Mouse (Mus musculus) left cerebral cortex, postnatal 36 days (tissue): ENCODE data around the gene Olfr71. TPM values are rescaled to one million over a fixed set of nuclear protein-coding genes. Genes with fewer than 3 reads are reported as not detected.

Experiments used
- DNase-seq, 2 experiments: peaks; one replicate each; pipeline ENCODE4 v3.0.0; 2021 to 2022; ENCODE audit warnings: low spot score in 2 of 2, mixed read lengths in 1 of 2
- intact Hi-C: fragments of 180-260 bp; cut with DNase I; formaldehyde crosslinking; loops from one replicate; pipeline ENCODE4 v1.15.1; 2025
- total RNA-seq, 2 experiments: library from RNA; stranded (reverse); gene quantifications; 2 replicates each; pipeline ENCODE4 v1.2.3; 2021

Gene Olfr71
- total RNA-seq, result not detected

GRCm38 (mm10) chr4:43709869-43710268 is at the start of gene Olfr71:
Gene Olfr71 (minus strand): TSS chr4:43710255.
- intact Hi-C loops, result loop anchor here (5.0 kb wide), 1 partner anchor 38 kb away; no protein-coding TSS in a partner anchor
- DNase-seq, result no peak

DNA sequence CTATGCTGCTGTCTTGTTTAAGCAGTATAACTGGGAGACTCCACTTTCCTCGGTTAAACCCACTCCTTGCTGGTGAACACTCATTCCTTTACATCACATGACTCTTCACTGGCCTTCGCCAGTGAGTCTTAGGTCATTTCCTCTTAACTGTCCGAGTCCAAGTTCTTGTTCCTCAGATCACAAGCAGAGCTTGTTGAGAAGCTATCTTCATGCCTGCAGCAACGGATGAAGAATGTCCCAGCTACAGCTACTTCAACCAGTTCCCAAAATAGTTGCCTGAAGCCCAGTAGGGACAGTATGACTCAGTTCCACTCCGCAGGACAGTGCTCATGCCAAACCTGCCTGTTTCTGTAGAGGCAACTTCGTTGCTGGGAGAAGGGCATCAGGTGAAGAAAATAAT is 47.2 kb upstream of the Olfr71 start:
- DNase-seq, result no peak
- intact Hi-C loops, result no loop called here

DNA sequence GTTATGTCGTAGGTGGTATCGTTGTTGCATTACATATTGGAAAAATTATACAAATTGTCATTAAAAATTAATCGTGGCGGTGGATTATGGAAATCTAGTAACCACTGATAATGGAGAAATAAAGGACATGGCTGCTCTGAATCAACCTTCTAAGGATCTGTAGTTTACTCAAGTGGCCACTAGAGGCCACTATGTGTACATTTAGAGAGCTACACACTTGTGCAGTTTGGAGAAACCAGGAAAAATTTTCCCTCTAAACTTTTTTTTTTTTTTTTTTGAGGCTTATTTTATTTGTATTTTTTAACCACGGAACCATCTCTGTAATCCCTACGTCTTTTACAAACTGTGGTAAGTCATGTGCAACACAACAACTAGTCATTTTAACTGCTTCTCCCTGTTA is 35.1 kb upstream of the Olfr71 start:
- no peak for DNase-seq
- intact Hi-C loops, result loop anchor here (5.0 kb wide), 1 partner anchor 117 kb away; no protein-coding TSS in a partner anchor

DNA sequence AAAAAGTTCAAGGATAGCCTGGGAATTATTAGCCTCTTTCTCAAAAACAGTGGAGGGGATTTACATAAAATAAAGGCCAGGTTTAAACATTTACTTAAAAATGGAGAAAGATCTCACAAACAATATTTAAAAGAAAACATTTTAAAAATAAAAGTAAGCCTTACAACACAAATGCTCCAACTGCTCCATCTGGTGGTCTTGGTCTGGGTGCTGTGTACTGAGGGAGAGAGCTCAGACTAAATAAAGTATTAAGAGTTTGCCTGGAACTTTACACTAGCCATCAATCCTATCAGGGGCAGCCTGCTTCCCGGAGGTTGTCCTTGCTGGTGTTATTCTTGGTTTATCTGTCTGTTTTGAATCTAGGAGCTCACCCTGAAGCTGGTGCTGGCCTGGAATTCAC is 33.0 kb upstream of the Olfr71 start:
- intact Hi-C loops, result no loop called here

DNA sequence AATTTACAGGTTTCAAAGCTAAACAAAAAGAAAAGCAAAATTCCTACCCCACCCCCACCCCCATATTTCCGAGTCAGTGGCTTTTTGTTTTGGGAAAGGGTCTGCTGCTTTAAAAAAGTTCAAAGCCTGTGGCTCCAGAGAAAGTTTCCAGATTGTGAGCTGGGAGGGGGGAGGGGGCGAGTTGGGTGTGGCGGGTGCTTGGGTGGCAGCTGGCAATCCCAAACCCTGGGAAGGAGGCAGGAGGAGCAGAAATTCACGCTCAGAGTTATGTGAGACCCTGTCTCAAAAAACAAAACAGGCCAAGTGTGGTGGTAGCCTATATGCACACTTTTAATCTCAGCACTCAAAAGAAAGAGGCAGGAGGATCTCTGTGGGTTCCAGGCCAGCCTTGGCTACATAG is 32.6 kb upstream of the Olfr71 start:
- DNase-seq, result no peak
- intact Hi-C loops, result no loop called here

More for the DNA sequence above, 33.0 kb upstream of the Olfr71 start:
- DNase-seq, result no peak

GRCm38 (mm10) chr4:43741526-43741925 is 31.5 kb upstream of the Olfr71 start:
- intact Hi-C loops, result no loop called here
- no peak for DNase-seq

- DNase-seq, result no peak
- intact Hi-C loops, result no loop called here
These were observed 29.1 kb upstream of the Olfr71 start for GRCm38 (mm10) chr4:43738989-43739674.

GRCm38 (mm10) chr4:43737144-43737543 is 27.1 kb upstream of the Olfr71 start:
- intact Hi-C loops, result no loop called here
- DNase-seq, result no peak

DNA sequence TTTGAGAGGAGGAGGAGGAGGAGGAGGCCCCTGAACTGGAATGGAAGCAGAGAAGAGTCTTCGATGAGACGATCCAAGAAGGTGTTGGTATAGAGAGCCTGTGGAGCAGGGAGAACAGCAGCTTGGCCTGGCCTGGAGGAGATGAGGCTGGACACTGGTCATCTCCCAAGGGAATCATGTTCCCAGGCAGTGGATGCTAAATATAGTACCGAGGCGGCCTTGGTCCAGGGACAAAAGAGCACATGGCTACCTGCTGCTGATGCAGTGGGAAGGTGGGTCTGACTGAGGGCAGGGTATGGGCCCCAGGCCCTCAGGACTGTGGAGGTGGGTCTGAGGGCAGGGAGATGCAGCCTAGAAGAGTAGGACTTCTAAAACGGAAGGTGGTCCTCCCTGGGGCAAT is 23.1 kb upstream of the Olfr71 start:
- DNase-seq, result no peak
- intact Hi-C loops, result no loop called here

DNA sequence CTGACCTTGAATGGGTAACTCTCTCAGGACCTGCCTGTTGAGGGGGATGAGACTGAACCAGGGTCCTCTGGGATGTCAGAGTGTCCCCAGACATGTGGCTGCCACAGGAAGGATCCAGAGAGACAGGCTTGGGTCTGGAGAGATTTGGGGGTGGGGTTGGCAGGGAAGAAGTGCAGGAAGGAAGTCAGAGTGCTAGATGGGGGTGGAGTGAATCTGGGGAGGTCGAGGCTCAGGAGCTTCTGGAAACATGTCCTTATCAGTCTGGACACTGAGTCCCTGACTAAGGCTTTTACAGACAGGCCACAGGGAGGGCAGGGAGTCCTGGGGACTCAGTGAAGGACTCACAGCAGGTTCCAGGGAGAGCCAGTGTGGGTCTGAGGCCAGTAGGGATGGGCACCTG is 22.1 kb upstream of the Olfr71 start:
- intact Hi-C loops, result no loop called here
- DNase-seq, result no peak

DNA sequence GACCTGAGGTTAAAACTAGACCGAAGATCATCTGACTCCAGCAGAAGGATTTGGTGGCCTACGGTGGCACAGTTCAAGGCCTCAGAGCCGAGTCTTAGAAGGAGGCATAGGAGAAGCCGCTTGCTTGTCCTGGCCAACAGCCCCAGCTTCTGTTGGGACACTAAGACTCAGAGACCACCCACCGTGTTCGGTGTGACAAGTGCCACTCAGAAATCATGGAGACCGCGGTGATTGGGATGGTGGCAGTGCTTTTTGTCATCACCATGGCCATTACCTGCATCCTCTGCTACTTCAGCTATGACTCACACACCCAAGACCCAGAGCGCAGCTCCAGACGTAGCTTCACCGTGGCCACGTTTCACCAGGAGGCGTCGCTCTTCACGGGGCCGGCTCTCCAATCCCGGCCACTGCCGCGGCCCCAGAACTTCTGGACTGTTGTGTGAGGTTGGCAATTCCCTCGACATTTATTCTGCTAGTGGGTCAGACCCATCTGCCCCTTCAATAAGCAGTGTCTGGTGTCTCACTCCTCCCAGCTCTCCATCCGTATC is 20.8 kb upstream of the Olfr71 start:
- no peak for DNase-seq
- intact Hi-C loops, result no loop called here

DNA sequence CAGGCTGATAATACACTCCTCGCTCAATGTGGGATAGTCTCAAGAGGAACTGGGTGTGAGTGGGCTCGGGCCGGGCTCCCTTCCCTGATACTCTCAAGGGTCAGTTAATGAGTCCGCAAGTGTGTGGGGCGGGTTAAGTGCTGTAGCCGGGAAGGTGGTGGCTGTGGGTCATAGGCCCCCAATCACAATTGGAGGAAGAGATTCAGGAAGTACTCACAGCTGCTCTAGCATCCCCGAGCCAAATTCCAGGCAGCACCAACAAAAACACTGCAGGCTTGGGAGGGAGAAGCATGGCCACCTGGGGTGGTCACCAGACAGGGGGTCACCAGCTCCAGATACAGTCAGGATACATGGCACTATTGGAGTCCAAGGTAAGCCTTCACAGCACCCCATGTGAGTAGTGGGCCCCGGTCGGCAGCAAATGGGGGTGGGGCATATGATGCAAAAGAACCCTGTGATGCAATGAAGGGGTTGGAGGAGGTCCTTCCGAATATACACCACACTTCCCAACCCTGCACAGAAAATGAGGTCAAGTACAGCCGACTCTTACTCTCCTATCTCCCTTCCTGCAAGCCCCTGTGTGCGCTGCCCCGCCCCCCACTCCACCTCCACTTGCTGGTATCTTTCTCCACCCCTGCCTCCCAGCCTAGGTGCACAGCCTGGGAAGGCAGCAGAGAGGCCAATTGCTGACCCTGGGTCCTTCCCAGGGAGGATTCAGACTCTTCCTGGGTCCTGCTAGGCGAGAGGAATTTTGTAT is 19.9 kb upstream of the Olfr71 start, which contains the start of gene Spaar:
Gene Spaar, plus strand, starts transcription at position 241 of the 757 bp plus-strand sequence.
- intact Hi-C loops, result no loop called here
- no peak for DNase-seq

GRCm38 (mm10) chr4:43729126-43729525 is 19.1 kb upstream of the Olfr71 start:
- intact Hi-C loops, result no loop called here
- no peak for DNase-seq

DNA sequence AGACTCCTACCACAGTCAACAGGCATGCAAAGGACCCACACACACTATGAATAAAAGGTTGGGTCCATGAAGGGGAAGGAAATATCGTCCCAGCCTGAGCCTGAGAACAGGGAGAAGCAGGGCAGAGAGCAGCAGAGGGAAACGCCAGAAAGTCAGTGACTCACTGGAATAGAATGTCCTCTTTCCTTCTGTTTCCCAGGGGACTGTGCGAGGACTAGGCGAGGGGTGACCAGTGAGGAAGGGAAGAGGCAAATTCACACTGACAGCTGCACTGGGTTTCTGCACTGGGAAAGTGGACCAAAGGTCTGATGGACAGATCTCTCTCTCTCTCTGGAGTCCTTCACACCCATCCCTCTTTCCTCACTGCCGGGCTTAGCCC is 18.5 kb upstream of the Olfr71 start:
- no peak for DNase-seq
- intact Hi-C loops, result no loop called here

DNA sequence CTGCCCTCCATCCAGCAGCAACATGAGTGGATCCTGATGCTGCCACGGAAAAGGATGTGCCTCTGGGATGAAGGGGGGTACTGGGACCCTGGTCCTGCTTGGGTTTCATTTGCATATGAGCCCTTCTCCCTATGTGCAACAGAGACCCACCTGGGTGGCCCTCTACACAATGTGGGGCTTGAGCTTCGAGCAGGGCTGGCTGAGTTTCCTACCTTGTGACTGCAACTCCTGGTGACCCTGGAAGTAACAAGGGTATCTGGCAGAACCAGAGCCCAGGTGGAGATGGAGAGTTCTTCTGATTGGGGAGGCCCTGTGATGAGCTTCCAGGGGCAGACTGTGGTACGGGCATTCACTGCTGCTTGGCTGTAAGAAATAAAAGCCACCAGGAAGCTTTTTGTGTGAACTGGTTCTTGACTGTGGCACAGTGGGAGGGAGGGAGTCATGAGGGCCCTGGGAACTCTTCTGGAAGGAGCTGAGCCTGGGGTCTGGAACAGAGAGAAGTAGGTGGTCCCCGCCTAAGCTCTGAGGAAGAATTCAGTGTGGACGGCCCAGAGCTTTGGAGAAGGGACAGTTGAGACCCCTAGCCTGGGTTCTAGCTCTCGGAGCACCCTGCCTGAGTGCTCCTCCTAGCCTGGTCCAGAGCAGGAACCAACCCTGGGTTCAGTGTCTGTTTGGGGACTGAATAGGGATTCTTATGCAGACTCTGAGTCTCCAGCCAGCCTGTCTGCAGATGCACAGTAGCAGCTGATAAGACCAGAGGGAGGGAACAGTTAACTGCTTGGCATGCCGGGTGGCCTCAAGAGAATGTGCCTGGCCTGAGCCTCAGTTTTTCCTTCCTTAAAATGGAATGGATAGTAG is 17.9 kb upstream of the Olfr71 start:
- no peak for DNase-seq
- intact Hi-C loops, result no loop called here

- no peak for DNase-seq
- intact Hi-C loops, result no loop called here
These were observed 16.9 kb upstream of the Olfr71 start, which contains the start of gene Hrct1 for GRCm38 (mm10) chr4:43726995-43727394. Gene Hrct1 (plus strand): TSS chr4:43727188.

GRCm38 (mm10) chr4:43726228-43726993 is 16.4 kb upstream of the Olfr71 start:
- intact Hi-C loops, result no loop called here
- no peak for DNase-seq

GRCm38 (mm10) chr4:43724764-43725163 is 14.7 kb upstream of the Olfr71 start:
- no peak for DNase-seq
- intact Hi-C loops, result no loop called here

DNA sequence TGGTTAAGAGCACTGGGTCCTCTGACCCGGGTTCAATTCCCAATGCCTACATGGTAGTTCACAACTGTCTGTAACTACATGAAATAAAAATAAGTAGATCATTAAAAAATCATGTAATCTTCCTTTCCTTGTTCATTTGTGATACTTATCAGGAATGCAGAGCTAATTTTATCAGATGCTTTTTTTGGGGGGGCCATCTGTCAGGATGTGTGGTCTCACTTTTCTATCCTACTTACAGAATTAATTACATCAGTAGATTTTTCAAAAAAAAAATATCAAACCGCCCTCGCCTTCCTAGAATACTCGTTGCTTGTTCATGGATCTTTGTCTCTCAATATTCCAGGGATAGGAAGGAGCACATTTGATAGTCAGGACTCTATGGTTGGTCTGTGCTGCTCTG is 12.1 kb upstream of the Olfr71 start:
- intact Hi-C loops, result no loop called here
- no peak for DNase-seq
